Mouse (Mus musculus): ENCODE measurements around the gene Klhdc7a. TPM values are rescaled to one million over a fixed set of nuclear protein-coding genes. Genes with fewer than 3 reads are reported as not detected.

Klhdc7a gene
- polyA plus RNA-seq, 1 experiment, result 1.6 TPM

GRCm38 (mm10) chr4:139925275-139926160 is 42.3 kb downstream of the Klhdc7a start:
- H3K9me3 ChIP-seq (replicated peaks; ENCODE audit: control insufficient read depth, insufficient read depth, low read length, poor library complexity, severe bottlenecking), result no peaks in the 10 kb centered on the region
- H3K27me3 ChIP-seq (ENCODE audit: control insufficient read depth, insufficient read depth, low read length, poor library complexity, severe bottlenecking), result no peaks in the 10 kb centered on the region
- TF ChIP-seq CTCF (IDR thresholded peaks at IDR 0.05; ENCODE audit: low read depth, low read length) (peak; percentile 57), POLR2A (IDR thresholded peaks at IDR 0.05; ENCODE audit: insufficient read depth, low read length) (no peak)
- no peak overlapping the region for H3K4me3 ChIP-seq (ENCODE audit: low read depth, low read length)
- H3K9ac ChIP-seq (ENCODE audit: low read depth, poor library complexity, severe bottlenecking), result no peak overlapping the region
- no peaks in the 10 kb centered on the region for H3K4me1 ChIP-seq (ENCODE audit: control insufficient read depth, insufficient read depth, low read length)
- H3K36me3 ChIP-seq (ENCODE audit: control insufficient read depth, insufficient read depth, low read length, poor library complexity, severe bottlenecking), result no peaks in the 10 kb centered on the region
- H3K27ac ChIP-seq (ENCODE audit: insufficient read depth, low read length), result no peak overlapping the region

GRCm38 (mm10) chr4:139916731-139917130 is 51.1 kb downstream of the Klhdc7a start:
- Histone ChIP-seq H3K36me3 (ENCODE audit: control insufficient read depth, insufficient read depth, low read length, poor library complexity, severe bottlenecking) (no peaks in the 10 kb centered on the region), H3K4me1 (ENCODE audit: control insufficient read depth, insufficient read depth, low read length) (no peaks in the 10 kb centered on the region), H3K27ac (ENCODE audit: insufficient read depth, low read length) (no peak overlapping the region), H3K27me3 (ENCODE audit: control insufficient read depth, insufficient read depth, low read length, poor library complexity, severe bottlenecking) (no peaks in the 10 kb centered on the region), H3K9ac (ENCODE audit: low read depth, poor library complexity, severe bottlenecking) (no peak overlapping the region), H3K9me3 (replicated peaks; ENCODE audit: control insufficient read depth, insufficient read depth, low read length, poor library complexity, severe bottlenecking) (no peaks in the 10 kb centered on the region), H3K4me3 (ENCODE audit: low read depth, low read length) (no peak overlapping the region)
- TF ChIP-seq POLR2A (IDR thresholded peaks at IDR 0.05; ENCODE audit: insufficient read depth, low read length) (no peak), CTCF (IDR thresholded peaks at IDR 0.05; ENCODE audit: low read depth, low read length) (no peak), EP300 (IDR thresholded peaks at IDR 0.05; ENCODE audit: insufficient read depth, low read depth, low read length) (no peak)

Other genes with a start within 250 kb of the Klhdc7a start
- not detected in 2 replicates for gene Pax7, start 134.5 kb downstream of the Klhdc7a start, polyA plus RNA-seq (2011; ENCODE audit: insufficient read depth, insufficient read length, low read depth, missing spikeins)